Mouse (Mus musculus) neural tube, embryonic 13.5 days (tissue): ENCODE measurements at regions not wholly inside any gene's neighbourhood (a gene's known extent, or its start where the extent isn't known, plus 50 kb on each side); places are given as distances from the start of the nearest gene placed in this dataset.

Source experiments
- ATAC-seq: fragments of 200-750 bp; cut with Nextera tagmentation; 2 replicates; pipeline ENCODE4 v1.8.0; 2017; ENCODE audit warnings: low read depth, mild to moderate bottlenecking, moderate TSS enrichment, moderate library complexity
- H3K27ac ChIP-seq: fragments of 300-500 bp; sonication (generic); replicated peaks from 2 replicates; pipeline ENCODE4 v1.5.1; 2015; ENCODE audit warnings: moderate library complexity, mild to moderate bottlenecking, inconsistent platforms
- H3K27me3 ChIP-seq: fragments of 300-500 bp; sonication (generic); 2 replicates; pipeline ENCODE4 v1.6.1; 2015; ENCODE audit warnings: mild to moderate bottlenecking, inconsistent platforms
- H3K36me3 ChIP-seq: fragments of 300-500 bp; sonication (generic); 2 replicates; pipeline ENCODE4 v1.6.1; 2015; ENCODE audit warnings: mild to moderate bottlenecking, inconsistent platforms
- H3K4me1 ChIP-seq: fragments of 300-500 bp; sonication (generic); replicated peaks from 2 replicates; pipeline ENCODE4 v1.6.1; 2015; ENCODE audit warnings: inconsistent platforms
- H3K4me2 ChIP-seq: fragments of 300-500 bp; sonication (generic); 2 replicates; pipeline ENCODE4 v1.6.1; 2015; ENCODE audit warnings: inconsistent platforms, mild to moderate bottlenecking, moderate library complexity
- H3K4me3 ChIP-seq: fragments of 300-500 bp; sonication (generic); 2 replicates; pipeline ENCODE4 v1.5.1; 2015; ENCODE audit warnings: mild to moderate bottlenecking, inconsistent platforms
- H3K9ac ChIP-seq: fragments of 300-500 bp; sonication (generic); 2 replicates; pipeline ENCODE4 v1.6.1; 2015; ENCODE audit warnings: moderate library complexity, mild to moderate bottlenecking, inconsistent platforms
- H3K9me3 ChIP-seq: fragments of 300-500 bp; sonication (generic); 2 replicates; pipeline ENCODE4 v1.6.1; 2016; ENCODE audit warnings: inconsistent platforms
- WGBS: fragments of 180-500 bp; shearing (Covaris S2); methylation state at CpG from one replicate; pipeline ENCODE4 v1.1.7; 2015; 5-methylcytosine and 5-hydroxymethylcytosine counted together

DNA sequence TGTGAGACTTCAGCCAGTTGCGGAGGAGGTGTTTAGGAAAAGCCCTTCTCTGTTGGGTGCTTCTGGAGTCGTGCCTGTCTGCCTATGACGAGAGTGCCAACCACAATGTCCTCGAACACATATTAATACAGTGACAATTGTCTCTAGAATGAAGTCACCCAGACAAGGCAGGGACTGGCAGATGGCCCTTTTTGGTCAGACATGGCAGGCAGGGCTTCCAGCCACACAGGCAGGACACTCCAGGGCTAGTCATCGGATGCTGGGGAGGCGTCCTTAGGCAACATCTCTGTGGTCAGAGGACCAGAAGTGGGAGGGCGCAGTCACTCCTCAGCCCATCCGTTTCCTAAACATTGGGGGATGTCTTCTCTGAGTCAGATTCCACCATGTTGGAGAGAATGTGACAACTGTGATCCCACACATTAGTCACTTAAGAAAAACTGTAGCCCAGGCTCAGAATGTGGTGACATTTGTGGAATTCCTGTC, 53.0 kb upstream of the Itga11 start:
- no peak overlapping the region for H3K27ac ChIP-seq
- H3K4me1 ChIP-seq = no peaks in the 10 kb centered on the region
- H3K9me3 ChIP-seq = no peaks in the 10 kb centered on the region
- H3K9ac ChIP-seq = no peak overlapping the region
- no peak for ATAC-seq
- no peak overlapping the region for H3K4me2 ChIP-seq
- H3K36me3 ChIP-seq = no peaks in the 10 kb centered on the region
- H3K27me3 ChIP-seq = no peaks in the 10 kb centered on the region
- WGBS = 84% methylated on average over 8 of the region's 8 CpGs
- H3K4me3 ChIP-seq = no peak overlapping the region

DNA sequence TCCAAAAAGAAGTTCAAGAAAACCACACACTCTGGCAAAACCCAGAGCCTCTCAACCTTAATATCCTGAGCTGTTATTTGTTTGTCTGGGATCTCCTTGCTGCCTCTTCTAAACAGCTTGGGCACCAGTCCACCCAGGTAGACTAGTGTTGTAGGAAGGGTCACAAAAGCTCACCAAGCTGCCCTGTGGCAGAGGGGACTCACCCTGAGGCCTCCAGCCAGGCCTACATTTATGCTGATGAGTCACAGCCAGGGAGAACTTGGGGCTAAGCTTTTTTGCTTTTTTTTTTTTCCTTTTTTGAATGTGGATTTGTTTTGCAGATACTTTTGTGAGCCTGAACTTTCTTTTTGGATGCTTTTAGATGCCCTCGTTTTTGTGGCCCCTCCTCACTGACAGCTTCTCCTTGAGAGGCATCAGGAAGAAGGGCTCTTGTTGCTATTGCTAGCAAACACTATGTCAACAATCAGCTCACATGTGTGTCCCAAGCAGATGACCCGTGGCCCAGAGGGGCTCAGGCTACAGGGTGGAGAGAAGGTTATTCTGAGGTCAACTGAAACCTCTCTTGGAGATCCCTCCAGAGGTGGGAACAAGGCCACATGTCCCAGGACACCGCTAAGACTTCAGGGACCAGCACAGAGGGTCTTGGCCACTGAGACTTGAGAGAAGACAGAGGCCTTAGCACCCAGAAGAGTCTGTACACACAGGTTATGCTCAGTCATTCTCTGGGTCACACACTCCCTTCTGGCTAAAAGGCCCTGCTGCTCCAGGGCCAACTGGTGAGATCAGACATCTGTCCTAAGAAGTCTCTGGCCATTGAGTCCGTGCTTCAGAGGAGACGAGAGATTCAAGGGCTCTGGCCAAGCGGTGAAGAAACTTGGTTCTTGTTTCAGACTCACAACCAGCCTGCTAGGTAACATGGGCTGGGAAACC, 50.3 kb upstream of the Itga11 start:
- no peak overlapping the region for H3K9ac ChIP-seq
- H3K4me2 ChIP-seq = no peak overlapping the region
- no peaks in the 10 kb centered on the region for H3K27me3 ChIP-seq
- no peak overlapping the region for H3K4me3 ChIP-seq
- H3K27ac ChIP-seq = no peak overlapping the region
- no peak for ATAC-seq
- WGBS = 73% methylated on average over 6 of the region's 6 CpGs
- no peaks in the 10 kb centered on the region for H3K9me3 ChIP-seq
- H3K4me1 ChIP-seq = no peaks in the 10 kb centered on the region
- H3K36me3 ChIP-seq = no peaks in the 10 kb centered on the region
